Mouse (Mus musculus): Measurements from ENCODE around the gene Gsta3. TPM values are rescaled to one million over a fixed set of nuclear protein-coding genes. Genes with fewer than 3 reads are reported as not detected.

The Gsta3 gene
- total and polyA plus RNA-seq, 3 experiments = 5.0 to 12.2 (median 9.9) TPM

DNA sequence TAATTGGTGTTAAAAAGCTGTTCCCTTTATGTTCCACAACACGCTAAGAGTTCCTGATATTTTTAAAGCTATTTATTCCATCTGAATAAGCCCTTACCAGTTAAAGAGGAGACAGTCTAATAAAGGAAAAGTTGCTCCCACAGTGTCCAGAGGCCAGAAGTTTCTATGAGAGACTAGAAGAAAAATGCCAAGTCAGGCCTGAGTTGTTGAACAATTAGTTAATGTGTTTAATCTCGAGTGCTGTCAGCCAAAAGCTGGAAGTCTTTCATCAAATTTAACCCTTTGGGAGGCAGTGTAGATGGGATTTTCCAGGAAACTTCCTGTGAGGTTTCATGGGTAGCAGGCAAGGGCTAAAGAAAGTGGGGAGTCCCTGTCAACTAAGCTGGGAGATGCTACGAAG lies 59.4 kb downstream of the Gsta3 start:
- no peaks in the 10 kb centered on the region for H3K79me2 ChIP-seq (replicated peaks; ENCODE audit: control insufficient read depth, insufficient read depth, low read length)

DNA sequence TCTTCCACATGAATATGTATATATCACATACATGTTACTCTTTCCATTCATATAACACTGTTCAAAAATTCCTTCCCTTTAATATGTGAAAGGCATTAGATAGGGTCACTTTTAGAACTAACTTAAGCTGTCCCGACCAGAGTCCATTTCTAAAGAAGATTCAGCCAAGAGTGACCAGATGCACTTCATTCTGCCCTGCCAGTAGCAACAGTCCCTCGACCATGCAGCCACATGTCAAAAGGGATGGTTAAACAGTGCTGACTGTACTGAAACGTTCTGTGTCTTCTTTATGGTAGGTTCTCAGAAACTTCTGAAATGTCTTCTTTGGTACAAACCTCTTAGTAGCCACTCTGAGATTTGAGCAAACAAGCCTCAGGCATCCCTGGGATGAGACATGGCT lies 61.3 kb downstream of the Gsta3 start:
- no peaks in the 10 kb centered on the region for H3K36me3 ChIP-seq (ENCODE audit: control insufficient read depth, insufficient read depth, low read length)
- 61% methylated on average over 3 of the region's 3 CpGs for WGBS
- no peak for DNase-seq
- no peak overlapping the region for H3K4me3 ChIP-seq
- intact Hi-C loops (cut with DNase I) = no loop called here
- no peak overlapping the region for H3K9ac ChIP-seq (ENCODE audit: low read depth, low read length)
- no peaks in the 10 kb centered on the region for H3K27me3 ChIP-seq (ENCODE audit: control insufficient read depth, insufficient read depth, low read length)
- H3K79me2 ChIP-seq (replicated peaks; ENCODE audit: control insufficient read depth, insufficient read depth, low read length) = no peaks in the 10 kb centered on the region
- H3K4me1 ChIP-seq (ENCODE audit: control insufficient read depth, insufficient read depth, low read length) = no peaks in the 10 kb centered on the region; the same call in 1 of the 2 replicates
- H3K27ac ChIP-seq = no peak overlapping the region
- TF ChIP-seq EP300 (IDR thresholded peaks at IDR 0.05; ENCODE audit: insufficient read depth, low read depth, low read length) = no peak
- no peak for TF ChIP-seq POLR2A (IDR thresholded peaks at IDR 0.05; ENCODE audit: insufficient read depth, low read depth, low read length)
- TF ChIP-seq CTCF (IDR thresholded peaks at IDR 0.05) = no peak

More for the DNA sequence above, 59.4 kb downstream of the Gsta3 start:
- H3K27me3 ChIP-seq (ENCODE audit: control insufficient read depth, insufficient read depth, low read length) = no peaks in the 10 kb centered on the region
- no peaks in the 10 kb centered on the region for H3K36me3 ChIP-seq (ENCODE audit: control insufficient read depth, insufficient read depth, low read length)
- DNase-seq = no peak
- no peak for TF ChIP-seq POLR2A (IDR thresholded peaks at IDR 0.05; ENCODE audit: insufficient read depth, low read depth, low read length)
- TF ChIP-seq CTCF (IDR thresholded peaks at IDR 0.05) = no peak
- no peak for TF ChIP-seq EP300 (IDR thresholded peaks at IDR 0.05; ENCODE audit: insufficient read depth, low read depth, low read length)
- 44% methylated on average over 3 of the region's 3 CpGs for WGBS
- H3K4me1 ChIP-seq (ENCODE audit: control insufficient read depth, insufficient read depth, low read length) = no peaks in the 10 kb centered on the region; the same call in 1 of the 2 replicates
- no peak overlapping the region for H3K27ac ChIP-seq
- no peak overlapping the region for H3K9ac ChIP-seq (ENCODE audit: low read depth, low read length)
- H3K4me3 ChIP-seq = no peak overlapping the region
- intact Hi-C loops (cut with DNase I) = no loop called here

DNA sequence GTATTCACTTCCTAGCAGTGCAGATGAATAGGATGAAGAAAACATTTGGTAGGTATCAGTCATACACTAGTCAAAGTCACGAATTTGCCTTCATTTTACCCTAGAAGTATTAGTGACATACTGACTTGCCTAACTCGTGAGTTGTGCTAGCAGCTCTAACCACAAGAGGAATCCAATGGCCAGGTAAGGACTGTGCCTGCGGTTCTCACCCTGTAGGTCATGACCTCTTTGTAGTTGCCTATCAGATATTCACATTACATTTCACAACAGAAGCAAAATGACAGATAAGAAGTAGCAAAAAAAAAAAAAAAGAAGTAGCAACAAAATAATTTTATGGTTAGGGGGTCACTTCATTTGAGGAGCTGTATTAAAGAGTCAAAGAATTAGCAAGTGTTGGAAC lies 63.8 kb downstream of the Gsta3 start:
- TF ChIP-seq POLR2A (IDR thresholded peaks at IDR 0.05; ENCODE audit: insufficient read depth, low read depth, low read length) (no peak), EP300 (IDR thresholded peaks at IDR 0.05; ENCODE audit: insufficient read depth, low read depth, low read length) (no peak), CTCF (IDR thresholded peaks at IDR 0.05) (no peak)
- no peaks in the 10 kb centered on the region for H3K36me3 ChIP-seq (ENCODE audit: control insufficient read depth, insufficient read depth, low read length)
- intact Hi-C loops (cut with DNase I) = no loop called here

DNA sequence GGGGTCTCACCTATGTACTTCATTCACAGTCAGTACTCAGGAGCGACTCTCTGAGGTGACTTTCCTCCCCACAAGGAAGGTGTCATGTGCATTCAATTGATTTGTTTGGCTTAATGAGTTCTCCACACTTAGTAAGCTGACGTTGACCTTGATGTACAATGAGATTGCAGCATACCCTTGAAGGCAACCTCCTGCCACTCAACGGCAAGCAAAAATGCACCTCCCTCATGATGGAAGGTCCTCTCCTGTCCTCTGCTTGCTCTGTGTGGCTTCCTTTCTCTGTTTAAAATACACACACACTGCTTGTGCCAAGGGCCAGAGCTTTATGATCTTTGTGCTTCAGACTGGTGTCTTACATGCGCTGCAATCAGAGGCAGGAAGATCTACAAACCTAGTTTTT lies 64.3 kb downstream of the Gsta3 start:
- Histone ChIP-seq H3K4me3 (no peak overlapping the region), H3K36me3 (ENCODE audit: control insufficient read depth, insufficient read depth, low read length) (no peaks in the 10 kb centered on the region), H3K27me3 (ENCODE audit: control insufficient read depth, insufficient read depth, low read length) (no peaks in the 10 kb centered on the region), H3K9ac (ENCODE audit: low read depth, low read length) (no peak overlapping the region), H3K79me2 (replicated peaks; ENCODE audit: control insufficient read depth, insufficient read depth, low read length) (no peaks in the 10 kb centered on the region), H3K27ac (no peak overlapping the region), H3K4me1 (ENCODE audit: control insufficient read depth, insufficient read depth, low read length) (no peaks in the 10 kb centered on the region; the same call in 1 of the 2 replicates)
- no peak for DNase-seq
- 87% methylated on average over 4 of the region's 4 CpGs for whole genome bisulfite sequencing
- intact Hi-C loops (cut with DNase I) = no loop called here
- TF ChIP-seq CTCF (IDR thresholded peaks at IDR 0.05) (no peak), EP300 (IDR thresholded peaks at IDR 0.05; ENCODE audit: insufficient read depth, low read depth, low read length) (no peak), POLR2A (IDR thresholded peaks at IDR 0.05; ENCODE audit: insufficient read depth, low read depth, low read length) (no peak)

More for the DNA sequence above, 63.8 kb downstream of the Gsta3 start:
- DNase-seq = no peak
- no peak overlapping the region for H3K9ac ChIP-seq (ENCODE audit: low read depth, low read length)
- H3K4me3 ChIP-seq = no peak overlapping the region
- no peaks in the 10 kb centered on the region for H3K27me3 ChIP-seq (ENCODE audit: control insufficient read depth, insufficient read depth, low read length)
- H3K79me2 ChIP-seq (replicated peaks; ENCODE audit: control insufficient read depth, insufficient read depth, low read length) = no peaks in the 10 kb centered on the region
- H3K4me1 ChIP-seq (ENCODE audit: control insufficient read depth, insufficient read depth, low read length) = no peaks in the 10 kb centered on the region; the same call in 1 of the 2 replicates
- H3K27ac ChIP-seq = no peak overlapping the region
- WGBS = 67% methylated on average over 3 of the region's 3 CpGs

DNA sequence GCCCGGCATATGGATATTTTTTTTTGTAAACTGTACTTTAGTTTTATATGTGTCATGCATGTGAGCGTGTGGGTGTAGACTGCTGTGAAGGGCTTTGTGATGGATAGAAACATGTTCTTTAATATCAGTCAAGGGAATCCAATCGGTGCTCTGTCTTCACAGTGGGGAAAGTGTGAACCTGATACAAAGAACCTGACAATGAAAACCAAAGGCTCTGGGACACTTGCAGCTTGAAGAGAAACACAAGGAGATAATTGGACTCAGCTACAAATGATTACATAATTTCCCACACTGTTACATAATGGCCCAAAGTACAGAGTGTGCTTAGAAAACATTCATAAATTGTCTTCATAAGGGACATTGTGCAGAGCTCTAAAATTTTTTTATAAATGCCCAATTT lies 65.1 kb downstream of the Gsta3 start:
- H3K9ac ChIP-seq (ENCODE audit: low read depth, low read length) = no peak overlapping the region
- TF ChIP-seq POLR2A (IDR thresholded peaks at IDR 0.05; ENCODE audit: insufficient read depth, low read depth, low read length) (no peak), EP300 (IDR thresholded peaks at IDR 0.05; ENCODE audit: insufficient read depth, low read depth, low read length) (no peak), CTCF (IDR thresholded peaks at IDR 0.05) (no peak)
- H3K4me1 ChIP-seq (ENCODE audit: control insufficient read depth, insufficient read depth, low read length) = no peaks in the 10 kb centered on the region; the same call in 1 of the 2 replicates
- intact Hi-C loops (cut with DNase I) = no loop called here
- H3K79me2 ChIP-seq (replicated peaks; ENCODE audit: control insufficient read depth, insufficient read depth, low read length) = no peaks in the 10 kb centered on the region
- DNase-seq = no peak
- 89% methylated on average over 3 of the region's 3 CpGs for WGBS
- H3K27ac ChIP-seq = no peak overlapping the region
- no peak overlapping the region for H3K4me3 ChIP-seq
- H3K36me3 ChIP-seq (ENCODE audit: control insufficient read depth, insufficient read depth, low read length) = no peaks in the 10 kb centered on the region
- no peaks in the 10 kb centered on the region for H3K27me3 ChIP-seq (ENCODE audit: control insufficient read depth, insufficient read depth, low read length)

DNA sequence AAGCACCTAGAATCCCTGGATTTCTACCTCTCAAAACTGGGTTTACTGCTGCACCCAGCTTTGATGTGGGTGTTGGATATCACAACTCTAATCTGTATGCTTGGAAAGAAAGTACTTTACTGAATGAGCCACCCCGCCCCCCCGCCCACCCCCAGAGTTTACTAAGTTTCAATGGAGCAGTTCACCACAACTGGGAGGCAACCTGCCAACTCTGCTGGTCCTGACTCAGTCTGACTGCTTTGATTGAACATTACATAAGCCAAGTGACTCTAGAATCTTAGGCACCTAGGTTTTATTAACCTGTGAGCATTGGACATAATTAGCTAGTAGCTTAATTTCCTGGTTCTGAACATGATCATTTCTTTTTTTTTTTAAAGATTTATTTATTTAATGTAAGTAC lies 73.9 kb downstream of the Gsta3 start:
- no peaks in the 10 kb centered on the region for H3K4me1 ChIP-seq (ENCODE audit: control insufficient read depth, insufficient read depth, low read length)
- intact Hi-C loops (cut with DNase I) = no loop called here
- no peak overlapping the region for H3K27ac ChIP-seq
- WGBS = 81% methylated on average over 2 of the region's 2 CpGs
- TF ChIP-seq CTCF (IDR thresholded peaks at IDR 0.05) (no peak), EP300 (IDR thresholded peaks at IDR 0.05; ENCODE audit: insufficient read depth, low read depth, low read length) (no peak), POLR2A (IDR thresholded peaks at IDR 0.05; ENCODE audit: insufficient read depth, low read depth, low read length) (no peak)
- no peak overlapping the region for H3K9ac ChIP-seq (ENCODE audit: low read depth, low read length)
- no peaks in the 10 kb centered on the region for H3K79me2 ChIP-seq (replicated peaks; ENCODE audit: control insufficient read depth, insufficient read depth, low read length)
- no peaks in the 10 kb centered on the region for H3K36me3 ChIP-seq (ENCODE audit: control insufficient read depth, insufficient read depth, low read length)
- no peak for DNase-seq
- H3K27me3 ChIP-seq (ENCODE audit: control insufficient read depth, insufficient read depth, low read length) = no peaks in the 10 kb centered on the region
- no peak overlapping the region for H3K4me3 ChIP-seq

Other genes starting within 250 kb of the Gsta3 start
- gene Tram2, start 161.4 kb upstream of the Gsta3 start, total RNA-seq (2021) = 1 to 10 TPM; 5.6 to 6.0 TPM
- gene Tram2, start 161.4 kb upstream of the Gsta3 start, polyA plus RNA-seq (2012; rRNA removed) = 4.6 and 7.1 TPM in 2 replicates
- gene Tmem14a, start 22.0 kb upstream of the Gsta3 start, total RNA-seq (2021) = 1 to 10 TPM; 2.3 to 2.8 TPM
- gene Tmem14a, start 22.0 kb upstream of the Gsta3 start, polyA plus RNA-seq (2012; rRNA removed) = 3.0 and 4.6 TPM in 2 replicates
- not detected for gene Khdc1a, start 109.1 kb downstream of the Gsta3 start, total RNA-seq (2021)
- not detected in 2 replicates for gene Khdc1a, start 109.1 kb downstream of the Gsta3 start, polyA plus RNA-seq (2012; rRNA removed)
- not detected for gene Khdc1c, start 127.7 kb downstream of the Gsta3 start, total RNA-seq (2021)
- gene Khdc1c, start 127.7 kb downstream of the Gsta3 start, polyA plus RNA-seq (2012; rRNA removed) = not detected in 2 replicates
- not detected for gene Khdc1b, start 143.0 kb downstream of the Gsta3 start, total RNA-seq (2021)
- gene Khdc1b, start 143.0 kb downstream of the Gsta3 start, polyA plus RNA-seq (2012; rRNA removed) = not detected in 2 replicates